Mouse (Mus musculus) thymus, adult 18-20 months (tissue): Measurements from ENCODE around the gene Hace1.
"Not testable (repeated sequence)": the region's sequence is repeated elsewhere in the genome, so short reads cannot be mapped to it uniquely, and the experiment has no call there.

Source experiments
- DNase-seq, 2 experiments: peaks; one replicate each; pipeline ENCODE4 v3.0.0; 2022; ENCODE audit warnings: mixed read lengths in 2 of 2

The Hace1 gene

DNA sequence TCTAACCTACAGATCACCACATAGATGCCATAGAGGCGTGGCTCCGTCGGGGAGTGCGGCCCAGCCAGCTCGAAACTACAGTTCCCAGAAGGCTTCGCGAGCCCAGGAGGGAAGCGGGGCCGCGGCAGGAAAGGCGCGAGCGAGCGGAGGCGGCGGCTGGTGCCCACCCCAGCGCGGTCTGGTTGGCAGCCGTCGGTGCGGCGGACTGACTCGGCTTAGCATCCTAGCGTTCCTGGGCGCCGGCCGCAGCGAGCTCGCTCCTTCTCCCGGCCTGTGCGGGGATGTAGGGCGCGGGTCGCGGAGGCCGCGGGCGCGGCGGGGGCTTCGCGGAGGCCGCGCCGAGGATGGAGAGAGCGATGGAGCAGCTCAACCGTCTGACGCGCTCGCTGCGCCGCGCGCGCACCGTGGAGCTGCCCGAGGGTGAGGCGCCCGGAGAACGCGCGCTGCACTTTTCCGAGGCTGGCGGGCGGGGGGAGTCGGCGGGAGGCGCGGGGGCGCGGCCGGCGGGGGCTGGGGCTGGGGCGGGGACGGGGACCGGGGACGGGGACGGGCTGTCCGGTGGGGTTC, at the start of gene Hace1:
Gene Hace1 (plus strand): TSS at position 99 of the 567 bp plus-strand sequence.
- peak; percentile 77 to 80 for DNase-seq

DNA sequence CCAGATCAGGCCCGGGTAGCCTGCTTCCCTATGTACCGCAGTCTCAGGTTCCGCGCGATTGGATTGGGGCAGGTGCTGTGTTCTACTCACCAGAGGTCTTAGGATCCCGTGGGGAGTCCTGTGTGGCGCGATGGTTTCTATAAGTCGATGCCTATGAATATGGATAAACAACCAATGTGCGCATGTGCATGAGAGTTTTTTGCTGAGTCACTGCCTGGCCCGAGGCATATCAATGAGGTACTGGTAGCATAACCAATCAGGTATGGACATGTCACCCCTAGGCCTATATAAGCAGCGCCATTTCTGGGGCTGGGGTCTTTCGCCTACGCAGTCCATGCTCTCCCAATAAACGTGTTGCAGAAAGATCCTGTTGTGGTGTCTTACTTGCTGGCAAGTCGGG, 40.3 kb upstream of the Hace1 start:
- not testable (repeated sequence) for DNase-seq

DNA sequence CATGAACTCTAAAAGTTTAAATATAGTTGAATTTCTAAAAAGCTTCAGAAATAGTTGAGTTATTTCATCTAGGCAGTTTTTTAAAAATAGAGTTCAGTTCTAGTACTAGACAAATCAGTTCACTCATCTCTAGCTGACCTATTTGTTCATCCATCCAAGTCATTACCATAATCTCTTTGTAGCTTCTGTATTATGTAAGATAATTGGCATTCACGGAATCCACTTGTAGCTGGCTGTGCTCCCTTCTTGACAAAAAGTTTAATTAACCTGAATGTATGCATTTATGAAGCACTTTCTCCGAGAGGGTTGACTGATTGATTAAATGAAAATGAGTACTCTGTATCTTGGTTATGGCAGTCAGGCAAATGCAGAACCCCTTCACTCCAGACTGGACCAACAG, 34.9 kb upstream of the Hace1 start:
- DNase-seq, result no peak

DNA sequence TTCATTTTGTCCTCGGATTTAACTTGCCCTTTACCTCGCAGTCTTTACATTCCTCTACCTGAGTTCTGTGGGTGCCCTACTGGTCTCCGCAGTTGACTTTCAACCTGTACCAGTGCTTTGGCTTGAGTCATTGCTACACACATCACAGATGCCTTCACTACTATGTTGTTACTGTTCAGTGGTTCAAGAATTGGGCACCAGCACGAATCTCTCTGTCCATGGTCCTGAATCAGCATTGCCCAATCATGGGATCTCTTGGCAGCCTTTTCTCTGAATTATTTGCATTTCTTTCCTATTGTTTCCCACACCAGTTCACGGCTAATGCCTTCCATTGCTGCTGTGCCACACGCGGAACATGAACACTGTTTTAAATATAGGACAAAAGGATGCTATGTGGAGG, 30.8 kb upstream of the Hace1 start:
- DNase-seq, result no peak

GRCm38 (mm10) chr10:45578298-45578821, 731 bp downstream of the Hace1 start:
- peak; percentile 26 to 34 for DNase-seq

DNA sequence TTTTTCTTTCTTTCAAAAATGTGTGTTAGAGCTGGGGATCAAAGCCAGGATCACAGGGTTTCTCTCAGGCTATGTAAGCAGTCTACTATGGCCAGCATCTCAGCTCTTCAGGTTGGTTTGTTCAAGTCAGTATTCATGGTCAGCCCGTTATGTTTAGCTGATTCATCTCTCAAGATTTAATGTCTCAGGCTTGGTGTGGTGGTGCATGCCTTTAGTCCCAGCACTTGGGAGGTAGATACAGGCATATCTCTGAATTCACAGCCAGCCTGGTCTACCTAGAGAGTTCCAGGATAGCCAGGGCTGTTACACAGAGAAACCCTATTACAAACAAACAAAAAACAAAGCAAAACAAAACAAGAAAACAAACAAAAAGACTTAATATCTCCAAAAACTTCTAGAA, 5.7 kb downstream of the Hace1 start:
- no peak for DNase-seq

DNA sequence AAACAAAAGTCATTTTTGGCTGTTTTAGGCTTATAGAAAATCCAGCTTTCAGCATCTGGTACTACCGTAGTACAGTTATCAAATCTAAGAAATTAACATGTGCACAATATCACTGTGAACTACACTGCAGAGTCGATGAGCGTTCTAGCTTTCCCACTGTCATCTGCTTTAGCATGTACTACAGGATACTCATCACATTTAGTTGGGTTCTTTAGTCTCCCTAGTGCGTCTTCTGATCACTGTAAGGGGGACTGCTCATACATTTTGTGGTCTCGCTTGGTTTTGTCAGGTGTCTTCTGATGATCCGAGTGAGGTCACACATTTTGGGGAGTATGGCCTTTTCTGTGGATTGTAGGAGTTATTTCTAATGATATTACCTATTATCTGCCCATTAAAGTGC, 6.2 kb downstream of the Hace1 start:
- DNase-seq, result no peak

- DNase-seq, result no peak
Measured at GRCm38 (mm10) chr10:45584311-45585102, 6.9 kb downstream of the Hace1 start.

DNA sequence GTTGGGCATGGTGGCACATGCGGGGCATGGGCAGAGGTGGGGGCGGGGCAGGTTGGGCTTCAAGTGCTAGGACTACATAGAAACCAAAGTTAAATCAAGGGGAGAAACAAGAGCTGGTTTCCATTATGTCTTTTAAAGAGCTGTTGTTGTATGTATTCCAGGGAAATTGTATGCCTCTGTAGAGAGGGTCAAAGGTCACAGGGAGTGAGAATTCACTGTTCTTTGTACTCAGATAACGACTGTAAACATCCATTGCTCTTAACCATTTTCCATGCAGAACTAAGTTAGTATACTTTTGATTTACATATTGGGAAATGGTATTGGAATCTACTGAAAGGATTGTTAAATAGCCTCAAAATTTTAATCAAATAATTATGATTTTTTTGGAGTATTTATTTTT, 28.2 kb downstream of the Hace1 start:
- no peak for DNase-seq

DNA sequence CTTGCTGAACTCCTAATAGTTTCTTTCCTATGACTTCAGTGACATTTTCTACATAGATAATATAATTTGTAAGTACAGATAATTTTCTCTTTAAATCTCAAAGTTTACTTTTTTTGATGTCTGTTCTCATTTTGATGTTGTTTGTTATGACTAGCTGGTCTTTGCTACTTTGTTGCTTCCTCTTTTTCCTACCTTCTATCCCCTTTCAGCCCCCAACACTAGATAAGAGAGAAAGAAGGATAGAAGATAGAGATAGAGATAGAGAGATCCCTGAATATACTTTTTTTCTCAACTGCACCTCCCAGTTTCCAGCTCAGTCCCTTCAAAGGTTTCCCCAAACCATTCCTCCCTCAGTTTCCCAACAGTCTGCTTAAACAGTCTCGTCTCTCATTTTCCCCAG, 33.1 kb downstream of the Hace1 start:
- no peak for DNase-seq

GRCm38 (mm10) chr10:45616012-45616411, 38.4 kb downstream of the Hace1 start:
- no peak for DNase-seq

- DNase-seq, result no peak
Measured at GRCm38 (mm10) chr10:45619039-45619438, 41.4 kb downstream of the Hace1 start.

GRCm38 (mm10) chr10:45631995-45632394, 54.4 kb downstream of the Hace1 start:
- no peak for DNase-seq

DNA sequence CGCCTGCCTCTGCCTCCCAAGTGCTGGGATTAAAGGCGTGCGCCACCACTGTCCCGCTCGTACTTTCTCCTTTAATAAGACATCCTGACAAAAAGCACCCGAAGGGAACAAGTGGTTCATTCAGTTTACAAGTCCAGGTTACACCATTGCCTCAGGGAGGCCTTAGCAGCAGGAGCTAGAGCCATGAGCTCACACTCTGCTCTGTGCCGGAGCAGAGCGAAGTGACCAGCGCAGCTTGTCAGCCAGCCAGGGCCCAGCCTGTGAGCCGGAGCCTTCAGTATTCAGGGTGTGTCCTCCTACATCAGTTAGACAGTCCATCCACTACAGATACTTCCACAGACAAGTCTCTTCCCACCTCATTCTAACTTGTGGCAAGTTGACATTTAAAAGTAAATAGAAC, 55.0 kb downstream of the Hace1 start:
- DNase-seq, result no peak

DNA sequence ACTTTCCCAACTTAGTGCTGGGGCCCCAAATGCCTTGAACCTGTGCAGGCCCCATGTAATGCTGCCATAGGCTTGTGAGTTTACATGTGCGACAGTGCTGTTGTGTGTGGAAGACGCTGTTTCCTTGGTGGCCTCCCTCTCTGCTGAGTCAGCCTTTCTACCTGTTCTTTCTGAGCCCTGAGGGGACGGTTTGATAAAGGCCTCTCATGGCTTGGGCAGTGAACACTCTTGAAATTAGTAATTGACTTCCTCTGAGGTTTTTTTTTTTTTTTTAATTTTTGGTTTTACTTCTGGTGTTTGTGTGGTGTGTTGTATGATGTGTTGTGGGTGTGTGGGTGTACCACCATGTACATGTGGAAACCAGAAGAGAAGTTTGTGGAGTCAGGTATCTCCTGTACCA, 57.6 kb downstream of the Hace1 start:
- DNase-seq, result no peak

DNA sequence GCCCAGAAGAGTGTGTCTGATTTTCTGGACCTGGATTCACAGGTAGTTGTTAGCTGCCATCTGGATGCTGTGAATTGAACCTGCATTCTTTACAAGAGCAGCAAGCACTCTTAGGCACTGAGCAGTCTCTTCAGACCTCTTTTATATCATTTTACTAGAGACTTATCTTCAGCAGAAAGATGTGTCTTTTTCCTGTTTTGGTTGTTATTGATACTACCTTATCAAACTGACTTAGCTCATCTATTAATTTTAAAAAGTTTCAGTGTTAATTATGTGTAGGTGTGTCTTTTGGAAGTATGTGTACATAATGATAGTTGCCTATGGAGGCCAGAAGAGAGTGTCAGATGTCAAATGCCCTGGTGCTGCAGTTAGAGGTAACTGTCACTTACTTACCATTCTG, 62.1 kb downstream of the Hace1 start:
- no peak for DNase-seq

- DNase-seq, result no peak
Measured at GRCm38 (mm10) chr10:45654026-45654425, 76.4 kb downstream of the Hace1 start.

DNA sequence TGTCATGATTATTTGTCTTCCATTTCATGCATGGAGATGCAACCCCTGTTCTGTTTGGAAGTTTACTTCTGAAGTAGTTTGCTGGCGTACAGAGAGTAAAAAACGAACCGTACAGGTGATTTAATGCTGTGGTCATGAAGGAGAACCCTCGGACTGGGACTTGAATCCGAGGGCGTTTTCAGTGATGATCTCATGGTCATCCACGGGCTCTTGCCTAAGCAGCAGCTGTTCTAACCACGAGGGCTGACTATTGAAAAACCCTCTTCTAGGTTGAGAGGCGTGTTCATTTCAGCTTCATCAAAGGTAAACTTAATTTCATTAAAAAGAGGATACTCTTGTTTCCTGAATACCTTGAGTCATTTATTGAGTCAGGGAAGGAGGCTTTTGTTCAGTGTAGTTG, 84.4 kb downstream of the Hace1 start:
- no peak for DNase-seq

DNA sequence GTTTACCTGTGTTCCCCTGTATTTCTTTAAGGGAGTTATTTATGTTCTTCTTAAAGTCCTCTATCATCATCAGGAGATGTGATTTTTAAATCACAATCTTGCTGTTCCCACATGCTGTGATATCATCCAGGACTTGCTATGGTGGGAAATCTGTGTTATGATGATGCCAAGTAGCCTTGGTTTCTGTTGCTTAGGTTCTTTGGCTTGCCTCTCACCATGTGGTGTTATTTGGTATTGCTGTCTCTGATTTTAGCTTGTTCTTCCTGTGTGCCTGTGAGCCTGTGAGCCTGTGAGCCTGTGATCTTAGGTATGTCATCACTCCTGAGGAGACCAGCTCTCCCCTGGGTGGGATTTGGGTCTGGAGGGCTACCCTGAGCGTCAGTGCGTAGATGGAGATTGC, 90.6 kb downstream of the Hace1 start:
- no peak for DNase-seq

DNA sequence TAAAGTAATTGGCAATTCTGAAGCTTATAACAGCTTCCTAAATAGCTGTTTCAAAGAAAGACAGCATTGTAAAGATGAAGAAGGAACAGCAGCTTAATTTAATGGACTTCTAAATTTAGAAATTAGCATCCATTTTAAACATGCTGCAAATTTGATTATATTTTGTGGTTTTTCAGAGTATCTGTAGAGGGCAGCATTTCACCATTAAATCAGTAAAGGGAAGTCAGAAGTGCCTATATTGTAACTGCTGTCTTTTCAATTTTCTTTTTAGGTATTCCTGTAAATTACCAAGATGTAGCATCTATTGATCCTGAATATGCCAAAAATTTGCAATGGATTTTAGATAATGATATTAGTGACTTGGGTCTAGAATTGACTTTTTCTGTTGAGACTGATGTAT, 99.2 kb downstream of the Hace1 start:
- DNase-seq, result no peak

- DNase-seq, result no peak
Measured at GRCm38 (mm10) chr10:45686191-45686590, 108.6 kb downstream of the Hace1 start.

DNA sequence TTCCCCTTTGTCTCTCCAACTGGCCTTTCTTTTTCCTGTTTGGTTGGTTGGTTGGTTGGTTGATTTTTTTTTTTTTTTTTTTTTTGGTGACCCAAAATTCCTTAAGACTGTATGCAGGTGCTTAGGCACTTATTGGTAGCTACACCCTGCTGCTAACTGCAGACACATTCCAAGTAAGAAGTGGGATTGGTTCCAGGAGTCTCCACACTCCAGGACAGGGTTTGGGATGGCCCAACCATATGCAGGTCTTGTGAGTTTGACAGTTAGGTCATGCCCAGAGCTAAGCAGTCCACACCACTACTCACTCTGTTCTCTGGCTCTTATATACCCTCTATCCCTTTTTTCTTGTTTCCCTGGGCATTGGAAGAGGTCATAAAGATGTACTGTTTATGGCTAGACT, 117.3 kb downstream of the Hace1 start:
- no peak for DNase-seq

- no peak for DNase-seq
Measured at GRCm38 (mm10) chr10:45695522-45695921, 117.9 kb downstream of the Hace1 start.

DNA sequence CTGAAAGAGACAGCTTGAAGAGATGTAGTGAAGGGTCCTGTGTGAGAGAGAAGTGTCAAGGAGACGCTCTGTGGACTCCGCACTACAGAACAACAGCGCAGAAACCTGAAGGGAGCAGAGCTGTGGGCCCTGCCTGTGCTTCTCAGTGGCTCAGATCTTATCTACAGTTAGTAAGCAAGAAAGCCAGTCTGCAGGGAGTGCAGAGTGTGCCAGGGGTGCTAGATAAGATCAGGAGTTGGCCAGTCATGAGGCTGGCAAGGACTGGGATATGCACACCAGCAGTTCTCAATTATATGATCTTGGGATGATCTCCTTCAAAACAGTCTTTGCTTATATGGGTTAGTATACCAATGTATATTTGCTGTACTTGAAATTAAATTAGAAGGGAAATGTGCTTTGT, 121.3 kb downstream of the Hace1 start:
- no peak for DNase-seq

DNA sequence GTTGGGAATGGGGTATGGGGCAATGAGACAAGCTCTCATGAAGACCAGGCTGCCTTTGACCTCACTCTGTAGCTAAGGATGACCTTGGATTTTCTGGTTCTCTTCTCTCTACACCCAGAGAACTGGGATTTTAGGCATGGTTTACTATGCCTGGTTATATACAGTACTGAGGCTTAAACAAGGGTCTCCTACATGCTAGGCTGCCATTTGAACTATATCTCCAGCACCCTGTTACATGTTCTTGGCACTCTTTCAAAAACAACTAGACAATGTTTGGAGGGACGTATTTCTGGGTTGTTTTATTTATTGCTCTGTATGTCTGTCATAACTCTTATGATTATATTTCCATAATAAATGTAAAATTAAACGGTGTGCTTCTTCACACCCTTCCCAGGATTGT, 129.2 kb downstream of the Hace1 start:
- DNase-seq, result no peak
